Mouse (Mus musculus) liver, adult (tissue): Measurements from ENCODE around the gene Srp68.

ENCODE experiments used
- GATA4 ChIP-seq: IDR thresholded peaks from 2 replicates; pipeline ENCODE4 v1.6.1; 2014; ENCODE audit warnings: mild to moderate bottlenecking, low read length; ENCODE audit not compliant: insufficient replicate concordance

The Srp68 gene

DNA sequence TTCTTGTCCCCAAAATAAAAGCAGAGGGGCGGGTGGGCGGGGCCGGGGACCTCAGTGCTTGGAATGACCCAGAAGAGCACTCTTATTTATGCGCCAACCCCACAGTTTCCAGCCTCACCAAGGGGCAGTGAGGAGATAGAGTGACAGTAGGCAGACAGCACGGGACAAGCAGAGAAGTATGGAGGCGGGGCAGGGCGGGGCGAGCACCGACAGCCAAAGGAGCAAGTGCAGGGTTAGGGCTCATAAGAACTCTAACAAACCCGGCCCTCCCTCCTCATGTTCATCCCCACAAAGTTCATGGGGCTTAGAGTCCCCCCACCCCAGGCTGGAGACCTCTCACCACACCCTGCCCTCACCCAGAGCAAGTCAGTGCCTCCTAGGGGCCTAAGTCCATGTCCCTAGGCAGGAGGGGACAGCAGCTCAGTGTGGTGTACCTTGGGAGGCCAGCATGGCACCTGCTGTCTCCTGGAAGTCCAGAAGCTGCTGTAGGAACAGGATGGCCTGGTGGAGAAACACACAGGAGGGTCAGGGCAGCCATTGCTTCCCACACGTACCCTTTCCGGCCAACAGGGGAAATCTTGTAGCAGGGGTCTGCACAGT, 19.6 kb upstream of the Srp68 start:
- no peak for TF ChIP-seq GATA4

GRCm38 (mm10) chr11:116292401-116292800, 18.4 kb upstream of the Srp68 start:
- no peak for TF ChIP-seq GATA4

- peak; percentile 41; the same call in 1 of the 2 replicates for TF ChIP-seq GATA4
Measured at GRCm38 (mm10) chr11:116290556-116290955, 16.5 kb upstream of the Srp68 start.

GRCm38 (mm10) chr11:116287351-116287750, 13.3 kb upstream of the Srp68 start:
- no peak for TF ChIP-seq GATA4

GRCm38 (mm10) chr11:116285770-116286191, 11.8 kb upstream of the Srp68 start:
- TF ChIP-seq GATA4: no peak

- no peak for TF ChIP-seq GATA4
Measured at GRCm38 (mm10) chr11:116283982-116284381, 10.0 kb upstream of the Srp68 start.

DNA sequence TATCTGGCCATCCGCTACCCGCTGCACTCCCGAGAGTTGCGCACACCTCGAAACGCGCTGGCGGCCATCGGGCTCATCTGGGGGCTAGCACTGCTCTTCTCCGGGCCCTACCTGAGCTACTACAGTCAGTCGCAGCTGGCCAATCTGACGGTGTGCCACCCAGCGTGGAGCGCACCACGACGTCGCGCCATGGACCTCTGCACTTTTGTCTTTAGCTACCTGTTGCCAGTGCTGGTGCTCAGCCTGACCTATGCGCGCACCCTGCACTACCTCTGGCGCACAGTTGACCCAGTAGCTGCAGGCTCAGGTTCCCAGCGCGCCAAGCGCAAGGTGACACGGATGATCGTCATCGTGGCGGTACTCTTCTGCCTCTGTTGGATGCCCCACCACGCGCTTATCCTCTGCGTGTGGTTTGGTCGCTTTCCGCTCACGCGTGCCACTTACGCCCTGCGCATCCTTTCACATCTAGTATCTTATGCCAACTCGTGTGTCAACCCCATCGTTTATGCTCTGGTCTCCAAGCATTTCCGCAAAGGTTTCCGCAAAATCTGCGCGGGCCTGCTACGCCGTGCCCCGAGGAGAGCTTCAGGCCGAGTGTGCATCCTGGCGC, 9.0 kb upstream of the Srp68 start:
- TF ChIP-seq GATA4: no peak

- TF ChIP-seq GATA4: no peak
Measured at GRCm38 (mm10) chr11:116282089-116282488, 8.1 kb upstream of the Srp68 start.

DNA sequence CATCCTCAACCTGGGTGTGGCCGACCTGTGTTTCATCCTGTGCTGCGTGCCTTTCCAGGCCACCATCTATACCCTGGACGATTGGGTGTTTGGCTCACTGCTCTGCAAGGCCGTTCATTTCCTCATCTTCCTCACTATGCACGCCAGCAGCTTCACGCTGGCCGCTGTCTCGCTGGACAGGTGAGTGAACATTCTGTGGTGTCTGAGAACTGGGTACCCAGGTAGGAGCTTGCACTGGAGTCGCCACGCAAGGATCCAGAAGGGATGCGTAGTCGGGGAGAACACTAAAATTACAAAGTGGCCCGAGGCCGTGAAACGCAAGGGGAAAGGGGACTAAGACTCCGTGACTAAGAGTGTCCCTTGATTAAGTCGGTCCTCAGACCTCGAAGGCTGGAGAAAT, 7.7 kb upstream of the Srp68 start:
- TF ChIP-seq GATA4: no peak

GRCm38 (mm10) chr11:116280751-116281663, 7.0 kb upstream of the Srp68 start, which contains the start of gene Galr2:
Galr2 (plus strand) TSS chr11:116280939.
- TF ChIP-seq GATA4: no peak

- no peak for TF ChIP-seq GATA4
Measured at GRCm38 (mm10) chr11:116273469-116274044, 460 bp downstream of the Srp68 start.

DNA sequence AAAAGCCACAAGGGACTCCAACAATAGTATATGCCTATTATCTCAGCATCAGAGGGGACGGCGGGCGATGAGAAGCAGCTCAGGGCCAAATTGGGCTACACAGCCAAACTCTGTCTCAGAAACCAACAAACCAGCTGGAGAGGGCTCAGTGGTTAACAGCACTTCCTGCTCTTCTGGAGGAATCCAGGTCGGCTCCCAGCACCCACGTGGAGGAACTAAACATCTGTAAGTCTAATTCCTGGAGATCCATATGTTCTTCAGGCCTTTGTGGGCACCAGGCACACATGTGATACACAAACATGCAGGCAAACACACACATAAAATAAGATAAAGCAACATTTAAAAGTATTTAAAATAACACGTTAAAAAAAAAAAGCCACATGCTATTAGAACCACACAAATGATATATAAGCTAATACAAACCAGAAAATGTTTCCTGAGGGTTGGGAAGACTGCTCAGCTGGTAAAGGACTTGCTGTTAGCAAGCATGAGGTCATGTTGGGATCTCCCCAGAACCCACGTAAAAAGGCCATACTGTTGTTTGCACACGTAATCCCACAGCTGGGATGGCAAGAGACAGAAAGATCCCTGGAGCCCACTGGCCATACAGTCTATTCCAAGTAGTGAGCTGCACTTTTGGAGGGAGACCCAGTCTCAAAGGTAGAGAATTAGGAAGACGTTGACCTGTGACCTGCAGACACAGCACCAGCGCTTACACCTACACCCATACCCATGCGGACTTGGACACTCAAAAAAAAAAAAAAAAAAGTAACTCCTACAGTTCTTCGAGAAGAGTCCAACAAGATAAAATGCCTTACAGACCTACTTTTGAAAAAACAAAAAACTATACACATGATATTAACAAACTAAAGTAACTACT, 1.2 kb downstream of the Srp68 start:
- no peak for TF ChIP-seq GATA4

- no peak for TF ChIP-seq GATA4
Measured at GRCm38 (mm10) chr11:116269560-116269959, 4.5 kb downstream of the Srp68 start.

DNA sequence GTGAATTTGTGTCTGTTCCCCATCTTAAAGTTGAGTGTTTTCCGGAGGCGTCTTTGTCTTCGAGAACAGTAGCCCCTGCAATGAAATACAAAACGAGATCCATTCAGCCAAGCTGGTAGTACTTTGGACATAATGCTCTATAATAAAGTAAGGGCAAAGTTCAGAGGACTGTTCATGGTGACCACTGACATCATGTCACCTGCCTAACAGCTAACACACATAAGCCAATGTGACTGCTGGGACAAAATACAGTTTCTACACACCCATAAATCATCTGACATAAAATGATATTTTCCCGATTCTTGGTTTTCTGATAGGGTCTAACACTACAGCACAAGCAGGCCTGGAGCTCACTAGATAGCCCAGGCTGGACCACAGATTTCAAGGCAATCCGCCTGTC, 5.7 kb downstream of the Srp68 start:
- no peak for TF ChIP-seq GATA4

- no peak for TF ChIP-seq GATA4
Measured at GRCm38 (mm10) chr11:116267637-116268036, 6.4 kb downstream of the Srp68 start.

GRCm38 (mm10) chr11:116265850-116266249, 8.2 kb downstream of the Srp68 start:
- no peak for TF ChIP-seq GATA4
